Mouse (Mus musculus) forebrain, embryonic 12.5 days (tissue): Measurements from ENCODE around the gene Aacs. TPM values are rescaled to one million over a fixed set of nuclear protein-coding genes. Genes with fewer than 3 reads are reported as not detected.
"Not testable (repeated sequence)": the region's sequence is repeated elsewhere in the genome, so short reads cannot be mapped to it uniquely, and the experiment has no call there.

ENCODE experiments used
- ATAC-seq: fragments of 200-750 bp; cut with Nextera tagmentation; 2 replicates; pipeline ENCODE4 v1.8.0; 2017; ENCODE audit warnings: moderate TSS enrichment; ENCODE audit not compliant: low FRiP score
- H3K27ac ChIP-seq: fragments of 300-500 bp; sonication (generic); 2 replicates; pipeline ENCODE4 v1.5.1; 2016; ENCODE audit warnings: mild to moderate bottlenecking
- H3K27me3 ChIP-seq: fragments of 300-500 bp; sonication (generic); 2 replicates; pipeline ENCODE4 v1.6.1; 2016; ENCODE audit warnings: mild to moderate bottlenecking
- H3K36me3 ChIP-seq: fragments of 300-500 bp; sonication (generic); replicated peaks from 2 replicates; pipeline ENCODE4 v1.6.1; 2016; ENCODE audit warnings: mild to moderate bottlenecking
- H3K4me1 ChIP-seq: fragments of 300-500 bp; sonication (generic); 2 replicates; pipeline ENCODE4 v1.6.1; 2016
- H3K4me2 ChIP-seq: fragments of 300-500 bp; sonication (generic); 2 replicates; pipeline ENCODE4 v1.6.1; 2016; ENCODE audit warnings: mild to moderate bottlenecking, moderate library complexity
- H3K4me3 ChIP-seq: fragments of 300-500 bp; sonication (generic); replicated peaks from 2 replicates; pipeline ENCODE4 v1.5.1; 2016; ENCODE audit warnings: mild to moderate bottlenecking
- H3K9ac ChIP-seq: fragments of 300-500 bp; sonication (generic); 2 replicates; pipeline ENCODE4 v1.6.1; 2016; ENCODE audit warnings: mild to moderate bottlenecking
- H3K9me3 ChIP-seq: fragments of 300-500 bp; sonication (generic); 2 replicates; pipeline ENCODE4 v1.6.1; 2016
- WGBS: fragments of 180-500 bp; shearing (Covaris S2); methylation state at CpG from one replicate; pipeline ENCODE4 v1.1.7; 2016; 5-methylcytosine and 5-hydroxymethylcytosine counted together
- polyA plus RNA-seq: library from polyadenylated mRNA; unstranded; fragments of >200 nt; fragmentation: Nextera tagmentation; extraction: Ambion mirVana; gene quantifications from 2 replicates; pipeline ENCODE4 v1.2.1, GENCODE M21; 2016

The Aacs gene
- polyA plus RNA-seq, 1 experiment from 2014 or later: 62.3 TPM

DNA sequence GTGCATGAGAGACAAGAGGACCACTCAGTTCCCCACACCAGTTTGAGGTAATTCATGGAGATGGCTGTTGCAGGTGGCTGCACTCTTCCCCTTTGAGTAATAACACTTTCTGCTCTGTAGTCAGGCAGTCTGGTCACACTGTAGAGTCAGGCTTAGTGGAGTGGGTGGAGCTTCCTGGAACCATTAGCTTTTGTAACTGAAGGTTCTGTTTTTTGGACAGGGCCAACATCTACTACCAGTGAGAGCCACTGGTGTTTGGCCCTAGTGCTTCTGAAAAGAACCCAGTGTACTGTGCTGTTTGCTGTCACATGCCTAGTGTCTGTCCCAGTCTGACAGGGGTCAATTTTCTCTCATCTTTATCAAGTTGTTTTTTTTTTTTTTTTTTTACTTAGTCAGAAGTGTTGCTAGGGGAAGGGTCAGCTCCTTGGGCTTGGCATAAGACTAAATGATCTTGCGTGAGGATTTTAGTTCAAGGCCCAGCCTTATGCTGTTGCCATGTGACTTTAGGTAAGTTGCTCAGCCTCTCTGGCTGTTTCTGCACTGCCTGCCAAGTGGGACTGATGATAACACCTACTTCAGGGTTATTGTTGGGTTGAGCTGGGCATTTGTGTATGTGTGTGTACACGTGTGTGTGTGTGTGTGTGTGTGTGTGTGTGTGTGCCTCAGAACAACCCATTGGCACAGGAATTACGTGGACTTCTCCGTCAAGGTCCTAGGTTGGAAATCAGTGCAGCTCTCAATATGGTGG lies 9.6 kb downstream of the Aacs start:
- H3K9me3 ChIP-seq: no peaks in the 10 kb centered on the region
- 93% methylated on average over 4 of the region's 4 CpGs for WGBS
- peaks cover 18% of the 10 kb centered on the region for H3K4me1 ChIP-seq
- H3K4me3 ChIP-seq: no peak overlapping the region
- peaks cover 45% of the 10 kb centered on the region for H3K36me3 ChIP-seq
- H3K9ac ChIP-seq: no peak overlapping the region
- no peak overlapping the region for H3K4me2 ChIP-seq
- ATAC-seq: no peak
- H3K27ac ChIP-seq: no peak overlapping the region
- H3K27me3 ChIP-seq: no peaks in the 10 kb centered on the region

DNA sequence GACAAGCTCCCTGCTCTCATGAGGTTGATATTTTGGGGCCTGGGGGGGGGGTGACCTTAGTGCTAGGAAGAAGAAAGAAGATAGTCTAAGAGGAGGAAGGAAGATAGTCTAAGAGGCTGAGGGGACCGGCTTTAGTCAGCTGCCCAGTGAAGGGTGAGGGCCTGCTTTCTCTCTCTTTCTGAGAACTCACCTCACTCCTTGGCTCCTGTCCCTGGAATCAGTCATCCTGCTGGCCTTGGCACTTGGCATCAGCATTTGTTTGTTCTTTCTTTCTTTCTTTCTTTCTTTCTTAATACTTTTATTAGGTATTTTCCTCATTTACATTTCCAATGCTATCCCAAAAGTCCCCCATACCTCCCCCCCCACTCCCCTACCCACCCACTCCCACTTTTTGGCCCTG lies 10.5 kb downstream of the Aacs start:
- Histone ChIP-seq H3K36me3 (peaks cover 53% of the 10 kb centered on the region), H3K4me2 (no peak overlapping the region), H3K9me3 (no peaks in the 10 kb centered on the region), H3K9ac (no peak overlapping the region), H3K27ac (no peak overlapping the region), H3K4me1 (peaks cover 11% of the 10 kb centered on the region; the same call in 1 of the 2 replicates), H3K27me3 (no peaks in the 10 kb centered on the region), H3K4me3 (no peak overlapping the region)
- 100% methylated on average over 1 of the region's 1 CpGs for WGBS
- no peak for ATAC-seq

DNA sequence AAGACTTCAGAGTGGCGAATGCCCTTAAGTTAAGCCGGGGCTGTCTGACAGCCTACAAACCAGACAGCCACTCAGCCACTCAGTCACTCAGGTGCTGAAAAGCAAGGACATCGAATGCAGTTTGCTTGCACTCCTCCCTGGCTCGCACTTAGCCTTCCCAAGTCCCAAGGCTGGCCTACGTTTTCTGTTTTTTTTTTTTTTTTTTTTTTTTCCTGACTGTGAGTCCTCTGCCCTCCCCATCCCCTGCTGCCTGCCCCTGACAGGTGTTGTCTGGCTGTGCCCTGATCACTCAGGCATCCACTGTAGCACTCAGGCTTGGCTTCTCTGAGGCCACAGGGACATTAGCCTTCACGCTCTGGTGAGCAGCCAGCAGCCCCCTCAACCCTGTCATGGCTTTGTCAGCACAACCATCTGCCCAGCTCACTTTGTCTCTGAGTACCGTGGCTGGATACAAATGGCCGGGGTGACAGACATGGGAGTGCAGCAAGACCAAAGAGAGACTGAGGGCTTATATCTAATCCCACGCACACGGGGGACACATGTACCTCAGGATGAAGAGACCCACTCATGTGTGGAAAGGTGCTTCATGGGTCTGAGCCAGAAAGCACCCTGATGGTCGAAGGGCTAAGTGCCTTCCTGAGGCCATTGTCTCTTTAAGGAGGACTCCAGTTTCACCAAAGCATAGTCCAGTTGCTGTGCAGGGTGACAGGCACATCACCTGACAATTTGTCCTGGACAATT lies 11.9 kb downstream of the Aacs start:
- Histone ChIP-seq H3K9me3 (no peaks in the 10 kb centered on the region), H3K27ac (peak overlapping the region; percentile 25; the same call in 1 of the 2 replicates), H3K27me3 (no peaks in the 10 kb centered on the region), H3K9ac (no peak overlapping the region), H3K36me3 (peaks cover 62% of the 10 kb centered on the region), H3K4me2 (no peak overlapping the region), H3K4me3 (no peak overlapping the region), H3K4me1 (peaks cover 11% of the 10 kb centered on the region; the same call in 1 of the 2 replicates)
- 64% methylated on average over 11 of the region's 11 CpGs for WGBS
- ATAC-seq: peak; percentile 70

DNA sequence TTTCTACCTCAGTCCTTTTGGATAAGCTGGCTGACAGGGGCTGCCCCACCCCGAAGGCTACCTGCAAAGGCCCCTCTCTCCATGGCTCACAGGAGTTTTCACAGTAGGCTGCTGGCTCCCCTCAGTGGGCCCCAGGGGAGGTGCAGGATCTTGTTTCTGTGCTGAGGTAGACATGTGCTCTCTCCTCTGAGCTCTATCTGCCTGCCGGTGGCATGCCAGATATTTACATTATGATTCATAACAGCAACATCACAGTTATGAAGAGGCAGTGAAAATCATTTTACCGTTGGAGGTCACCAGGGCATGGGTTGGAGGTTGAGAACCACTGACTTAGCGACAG lies 12.5 kb downstream of the Aacs start:
- Histone ChIP-seq H3K4me3 (no peak overlapping the region), H3K9ac (no peak overlapping the region), H3K36me3 (peaks cover 62% of the 10 kb centered on the region), H3K9me3 (no peaks in the 10 kb centered on the region), H3K27ac (no peak overlapping the region), H3K27me3 (no peaks in the 10 kb centered on the region), H3K4me2 (no peak overlapping the region), H3K4me1 (peaks cover 11% of the 10 kb centered on the region; the same call in 1 of the 2 replicates)
- WGBS: 80% methylated on average over 4 of the region's 4 CpGs
- ATAC-seq: peak; percentile 31; the same call in 1 of the 2 replicates

DNA sequence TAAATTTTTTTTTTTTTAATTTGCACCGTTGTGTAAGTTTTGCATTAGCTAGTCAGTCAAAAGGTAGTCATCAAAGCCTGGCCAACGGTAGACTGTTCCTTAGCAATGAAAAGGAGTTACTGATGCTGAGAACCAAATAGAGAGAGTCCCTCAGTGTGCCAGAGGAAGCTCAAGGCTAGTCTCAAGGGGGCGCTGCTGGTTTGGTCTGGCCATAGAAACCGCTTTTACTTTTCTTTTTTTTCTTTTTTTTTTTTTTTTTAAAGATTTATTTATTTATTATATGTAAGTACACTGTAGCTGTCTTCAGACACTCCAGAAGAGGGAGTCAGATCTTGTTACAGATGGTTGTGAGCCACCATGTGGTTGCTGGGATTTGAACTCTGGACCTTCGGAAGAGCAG lies 13.3 kb downstream of the Aacs start:
- not testable (repeated sequence) for H3K9me3 ChIP-seq, H3K9ac ChIP-seq, H3K4me3 ChIP-seq, H3K27me3 ChIP-seq, ATAC-seq, H3K27ac ChIP-seq, H3K4me2 ChIP-seq
- 94% methylated on average over 5 of the region's 5 CpGs for WGBS
- H3K36me3 ChIP-seq: peaks cover 61% of the 10 kb centered on the region
- peaks cover 11% of the 10 kb centered on the region; the same call in 1 of the 2 replicates for H3K4me1 ChIP-seq

DNA sequence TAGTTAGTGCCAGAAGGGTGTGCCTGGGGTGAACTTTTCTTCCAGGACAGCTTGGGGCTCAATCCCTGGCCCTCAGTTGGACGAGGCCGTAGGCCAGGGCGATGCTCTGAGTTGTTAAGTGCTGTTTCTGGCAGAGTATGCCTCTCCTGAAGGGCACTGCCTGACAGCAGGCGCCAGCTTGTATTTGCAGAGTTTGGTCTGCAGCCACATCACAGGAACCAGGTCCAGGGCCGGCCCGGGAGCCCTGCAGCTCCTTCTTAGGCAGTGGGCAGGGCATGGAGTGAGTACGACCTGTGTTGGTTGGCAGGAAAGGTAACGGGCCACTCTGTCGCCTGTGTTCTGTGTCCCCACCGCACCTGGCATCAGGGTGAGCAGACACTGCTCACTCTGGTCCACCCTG lies 15.5 kb downstream of the Aacs start:
- H3K9me3 ChIP-seq: no peaks in the 10 kb centered on the region
- 96% methylated on average over 10 of the region's 10 CpGs for WGBS
- no peak overlapping the region for H3K4me3 ChIP-seq
- no peak overlapping the region for H3K4me2 ChIP-seq
- no peaks in the 10 kb centered on the region for H3K27me3 ChIP-seq
- ATAC-seq: no peak
- no peak overlapping the region for H3K27ac ChIP-seq
- H3K36me3 ChIP-seq: peaks cover 62% of the 10 kb centered on the region
- no peak overlapping the region for H3K9ac ChIP-seq
- H3K4me1 ChIP-seq: peaks cover 11% of the 10 kb centered on the region; the same call in 1 of the 2 replicates

DNA sequence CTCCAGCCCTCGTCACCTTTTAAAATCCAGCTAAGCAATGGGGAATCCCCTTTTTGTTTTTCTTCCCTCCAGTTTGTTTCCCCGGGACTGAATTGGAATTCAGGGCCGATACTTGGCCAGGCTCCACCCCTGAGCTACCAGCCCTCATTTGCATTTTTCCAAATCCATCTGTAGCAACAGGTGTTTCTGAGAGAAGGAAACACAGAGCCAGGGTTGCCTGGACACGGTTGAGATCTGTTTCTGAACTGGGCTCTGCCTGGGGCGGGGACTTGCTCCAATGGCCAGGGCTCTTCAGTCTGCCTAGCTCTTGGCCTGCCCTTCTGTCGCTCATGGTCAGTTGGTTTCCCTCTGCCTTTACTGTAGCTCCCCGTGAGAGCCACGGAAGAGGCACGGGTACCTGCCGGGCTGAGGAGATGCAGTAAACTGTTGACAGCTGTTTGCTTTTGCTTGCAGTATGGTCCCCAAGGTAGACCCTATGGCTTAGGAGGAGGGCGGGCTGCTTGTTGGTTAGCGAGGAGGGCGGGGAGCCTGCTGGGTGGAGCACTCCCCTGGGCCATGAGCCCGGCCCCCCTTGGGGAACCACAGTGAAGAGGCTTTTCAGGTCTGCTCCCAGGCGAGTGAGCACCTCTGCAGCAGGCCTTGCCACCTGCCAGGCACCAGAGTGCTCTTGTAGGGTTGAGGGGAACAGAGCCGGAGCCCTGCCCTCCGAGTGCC lies 16.9 kb downstream of the Aacs start:
- no peak overlapping the region for H3K27ac ChIP-seq

DNA sequence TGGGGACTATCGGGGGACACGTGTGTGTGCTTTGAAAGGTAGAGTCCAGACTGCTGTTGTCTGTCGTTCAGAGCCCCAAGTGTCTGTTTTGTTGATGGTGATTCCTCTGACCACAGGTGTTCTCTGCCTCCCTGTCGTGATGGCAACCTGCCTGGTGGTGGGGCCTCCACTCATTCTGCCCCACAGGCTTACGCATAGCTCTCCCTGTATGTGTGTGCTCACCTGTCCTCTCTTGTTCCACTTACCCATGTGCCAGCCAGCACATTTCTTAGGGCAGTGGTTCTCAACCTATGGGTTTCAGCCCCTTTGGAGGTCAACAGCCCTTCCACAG lies 17.4 kb downstream of the Aacs start:
- Histone ChIP-seq H3K36me3 (peaks cover 56% of the 10 kb centered on the region), H3K4me2 (no peak overlapping the region), H3K27me3 (no peaks in the 10 kb centered on the region), H3K27ac (no peak overlapping the region), H3K9me3 (no peaks in the 10 kb centered on the region), H3K4me1 (0 out of 2 replicates have a peak, but pooled peaks cover 3% of the 10 kb centered on the region), H3K9ac (no peak overlapping the region), H3K4me3 (no peak overlapping the region)
- WGBS: 62% methylated on average over 5 of the region's 5 CpGs
- ATAC-seq: no peak

More for the DNA sequence above, 16.9 kb downstream of the Aacs start:
- Histone ChIP-seq H3K36me3 (peaks cover 56% of the 10 kb centered on the region), H3K4me3 (no peak overlapping the region), H3K9me3 (no peaks in the 10 kb centered on the region), H3K4me2 (no peak overlapping the region), H3K4me1 (0 out of 2 replicates have a peak, but pooled peaks cover 7% of the 10 kb centered on the region), H3K9ac (no peak overlapping the region), H3K27me3 (no peaks in the 10 kb centered on the region)
- 58% methylated on average over 17 of the region's 17 CpGs for WGBS
- ATAC-seq: no peak

DNA sequence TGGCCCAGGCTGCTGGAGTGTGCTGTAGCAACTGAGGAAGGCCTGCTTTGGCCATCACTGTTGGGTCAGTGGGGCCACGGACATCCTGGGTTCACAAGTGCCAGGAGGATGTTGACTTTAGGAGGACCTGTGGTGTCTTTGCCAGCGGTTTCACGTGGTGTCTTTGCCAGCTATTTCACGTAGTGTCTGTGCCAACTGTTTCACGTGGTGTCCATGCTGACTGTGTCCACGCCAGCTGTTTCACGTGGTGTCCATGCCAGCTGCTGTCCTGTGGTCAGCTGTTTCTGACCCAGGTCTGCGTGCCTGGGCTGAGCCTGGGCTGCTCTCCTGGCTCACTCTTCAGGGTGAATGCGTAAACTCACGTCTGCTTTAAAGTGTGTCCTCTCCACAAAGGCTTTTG lies 20.0 kb downstream of the Aacs start:
- Histone ChIP-seq H3K27me3 (no peaks in the 10 kb centered on the region), H3K36me3 (peaks cover 61% of the 10 kb centered on the region), H3K4me1 (0 out of 2 replicates have a peak, but pooled peaks cover 3% of the 10 kb centered on the region), H3K27ac (no peak overlapping the region), H3K9me3 (no peaks in the 10 kb centered on the region), H3K4me2 (no peak overlapping the region), H3K4me3 (no peak overlapping the region), H3K9ac (no peak overlapping the region)
- ATAC-seq: no peak
- WGBS: 88% methylated on average over 10 of the region's 10 CpGs

DNA sequence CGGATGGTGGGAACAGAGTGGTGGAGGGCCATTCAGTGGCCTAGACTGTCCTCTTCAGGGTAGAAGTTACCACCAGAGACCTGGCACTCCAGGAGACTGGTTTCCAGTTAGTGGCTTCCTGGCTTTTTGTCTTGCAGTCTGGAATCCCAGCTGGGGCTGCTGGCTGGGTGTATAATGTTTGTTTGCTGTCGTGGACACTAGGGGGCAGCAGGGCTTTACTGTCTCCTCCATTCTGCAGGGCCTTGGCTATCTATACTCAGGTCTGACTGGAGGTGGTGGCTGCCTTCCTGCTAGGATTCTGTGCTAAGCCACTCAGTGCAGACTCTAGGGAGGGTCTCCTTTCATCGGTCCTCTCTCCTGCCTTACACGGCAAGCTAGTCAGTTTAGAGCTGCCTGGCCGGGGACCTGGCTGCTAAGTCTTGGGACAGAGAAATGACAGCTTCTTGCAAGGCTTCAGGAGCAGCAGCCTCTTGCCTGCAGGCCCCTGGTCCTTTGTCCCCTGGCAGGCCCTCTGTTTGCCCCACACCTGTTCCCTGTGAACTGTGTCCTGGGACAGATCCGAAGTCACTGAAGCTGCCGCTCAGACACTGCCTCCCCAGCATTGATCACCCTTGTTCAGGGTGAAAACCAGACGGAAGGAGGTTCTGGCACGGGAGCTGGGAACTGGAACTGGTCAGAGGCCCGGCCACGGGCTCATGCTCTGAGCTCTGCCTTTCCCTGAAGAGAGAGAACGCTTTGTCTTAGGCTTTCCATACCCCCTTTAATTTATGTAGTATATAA lies 22.4 kb downstream of the Aacs start:
- peaks cover 15% of the 10 kb centered on the region for H3K4me1 ChIP-seq
- H3K9me3 ChIP-seq: no peaks in the 10 kb centered on the region
- no peak overlapping the region for H3K4me2 ChIP-seq
- no peak overlapping the region for H3K27ac ChIP-seq
- peak; percentile 71 for ATAC-seq
- H3K4me3 ChIP-seq: no peak overlapping the region
- H3K36me3 ChIP-seq: peaks cover 50% of the 10 kb centered on the region
- no peaks in the 10 kb centered on the region for H3K27me3 ChIP-seq
- H3K9ac ChIP-seq: no peak overlapping the region
- WGBS: 72% methylated on average over 12 of the region's 12 CpGs

DNA sequence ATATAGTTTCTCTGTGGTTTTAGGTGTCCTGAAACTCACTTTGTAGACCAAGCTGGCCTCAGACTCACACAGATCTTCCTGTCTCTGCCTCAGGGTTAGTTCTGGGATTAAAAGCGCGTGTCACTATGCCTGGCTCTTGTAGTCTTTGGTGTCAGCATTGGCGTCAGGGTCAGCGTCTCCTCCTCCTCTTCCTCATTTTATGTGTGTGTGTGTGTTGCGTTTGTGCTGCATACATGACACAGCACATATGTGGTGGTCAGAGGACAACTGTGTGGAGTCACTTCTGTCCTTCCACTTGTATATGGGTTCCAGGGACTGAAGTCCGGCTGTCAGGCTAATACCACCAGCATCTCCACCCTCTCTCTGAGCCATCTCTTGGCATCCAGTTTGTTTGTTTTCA lies 25.9 kb downstream of the Aacs start:
- H3K9ac ChIP-seq: no peak overlapping the region
- H3K27me3 ChIP-seq: no peaks in the 10 kb centered on the region
- peaks cover 15% of the 10 kb centered on the region for H3K4me1 ChIP-seq
- peaks cover 52% of the 10 kb centered on the region for H3K36me3 ChIP-seq
- H3K27ac ChIP-seq: 0 out of 2 replicates have a peak overlapping the region, but pooled peaks have one; percentile 8
- H3K4me2 ChIP-seq: no peak overlapping the region
- ATAC-seq: no peak
- H3K4me3 ChIP-seq: no peak overlapping the region
- 95% methylated on average over 6 of the region's 6 CpGs for WGBS
- H3K9me3 ChIP-seq: no peaks in the 10 kb centered on the region

DNA sequence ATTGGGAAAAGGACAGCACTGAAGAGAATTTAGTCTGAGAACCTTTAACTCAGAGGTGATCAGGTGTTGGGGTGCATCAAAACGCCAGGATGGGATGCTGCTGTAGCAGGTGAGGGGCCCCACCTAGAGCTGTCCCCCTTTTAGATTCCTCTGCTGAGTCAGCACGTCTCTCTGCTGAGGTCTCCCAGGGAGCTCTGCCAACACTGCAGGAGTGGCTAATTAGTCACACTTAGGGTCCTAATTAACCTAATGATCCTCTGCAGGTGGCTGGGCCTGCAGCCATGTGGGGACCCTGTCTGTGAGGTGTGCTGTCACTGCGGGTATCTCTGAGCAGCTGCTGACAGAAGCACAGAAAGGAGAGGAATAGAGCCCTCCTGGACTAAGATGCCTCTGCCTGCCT lies 26.6 kb downstream of the Aacs start:
- H3K4me2 ChIP-seq: no peak overlapping the region
- no peak; the same call in 1 of the 2 replicates for ATAC-seq
- H3K9ac ChIP-seq: no peak overlapping the region; the same call in 1 of the 2 replicates
- peaks cover 15% of the 10 kb centered on the region for H3K4me1 ChIP-seq
- peaks cover 56% of the 10 kb centered on the region for H3K36me3 ChIP-seq
- 0 out of 2 replicates have a peak overlapping the region, but pooled peaks have one; percentile 20 for H3K27ac ChIP-seq
- 21% methylated on average over 3 of the region's 3 CpGs for WGBS
- H3K27me3 ChIP-seq: no peaks in the 10 kb centered on the region
- H3K4me3 ChIP-seq: no peak overlapping the region
- no peaks in the 10 kb centered on the region for H3K9me3 ChIP-seq
